Comparison of ENCODE assay signal across 17 mouse cellular contexts in the genomic region with DNA sequence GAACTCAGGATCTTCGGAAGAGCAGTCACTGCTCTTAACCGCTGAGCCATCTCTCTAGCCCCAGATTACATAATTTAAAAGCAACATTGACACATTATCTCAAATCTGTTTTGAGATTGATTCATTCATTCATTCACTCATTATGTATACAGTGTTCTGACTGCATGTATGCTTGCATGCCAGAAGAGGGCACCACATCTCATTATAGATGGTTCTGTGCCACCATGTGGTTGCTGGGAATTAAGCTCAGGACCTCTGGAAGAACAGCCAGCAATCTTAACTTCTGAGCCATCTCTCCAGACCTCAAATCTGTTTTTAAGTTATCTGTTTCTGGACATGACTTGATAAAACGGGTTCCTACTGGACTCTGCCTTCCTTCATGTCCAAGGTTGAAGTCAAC. TPM values are rescaled to one million over a fixed set of nuclear protein-coding genes. Genes with fewer than 3 reads are reported as not detected.
DNase-seq lines count a peak whose midpoint lies in the region; ATAC-seq and TF ChIP-seq lines count a peak whose summit lies in the region.
"Had no signal": no experiment of that assay in that cellular context is flagged by ENCODE, and none has a peak within 500 bp of the region (broad histone marks: within the 10 kb centered on the region; RNA-seq: fewer than 3 reads in every experiment).

No protein-coding gene starts in this region.

- no peak for DNase-seq in heart, postnatal 0 days (ENCODE audit: low spot score)
- DNase-seq in heart, postnatal 4 days: no peak
- peak; percentile 22 for DNase-seq in retina, postnatal 1 day
- no peak for DNase-seq in retina, embryonic 14.5 days (ENCODE audit: low spot score)
- DNase-seq in induced T-regulatory cell, adult 2 months (ENCODE audit: low read depth): peak; percentile 35
- DNase-seq in stomach, postnatal 0 days (ENCODE audit: low spot score): no peak
- DNase-seq in kidney, postnatal 25 days: no peak
- no peak for DNase-seq in heart, adult 9 months (ENCODE audit: low spot score in 2 of 2)
- DNase-seq: adrenal gland, postnatal 25 days; cerebellum, adult 8-10 months; gastrocnemius, postnatal 10 days; lung, postnatal 4 days; thymus, adult 18-20 months had no signal

- no peaks in the 10 kb centered on the region for H3K36me3 ChIP-seq in heart, postnatal 0 days (replicated peaks; ENCODE audit: control insufficient read depth, insufficient read depth, low read length)
- H3K36me3 ChIP-seq in stomach, postnatal 0 days (ENCODE audit: control insufficient read depth, insufficient read depth, low read length): no peaks in the 10 kb centered on the region
- H3K36me3 ChIP-seq: embryonic facial prominence, embryonic 15.5 days had no signal

- H3K4me3 ChIP-seq in heart, postnatal 0 days (ENCODE audit: low read depth, low read length): no peak overlapping the region
- no peak overlapping the region for H3K4me3 ChIP-seq in stomach, postnatal 0 days (ENCODE audit: low read depth, low read length)

- peaks cover 11% of the 10 kb centered on the region for H3K4me1 ChIP-seq in heart, postnatal 0 days (ENCODE audit: control insufficient read depth, insufficient read depth)
- H3K4me1 ChIP-seq in stomach, postnatal 0 days (replicated peaks; ENCODE audit: control insufficient read depth, insufficient read depth): 0 out of 2 replicates have a peak, but pooled peaks cover 2% of the 10 kb centered on the region

- H3K27me3 ChIP-seq in heart, postnatal 0 days (ENCODE audit: control insufficient read depth, insufficient read depth, low read length): no peaks in the 10 kb centered on the region
- H3K27me3 ChIP-seq in stomach, postnatal 0 days (ENCODE audit: control insufficient read depth, insufficient read depth, low read length): no peaks in the 10 kb centered on the region
- H3K27me3 ChIP-seq: embryonic facial prominence, embryonic 15.5 days; limb, embryonic 12.5 days had no signal

- WGBS in heart, postnatal 0 days: 95% methylated on average over 3 of the region's 3 CpGs
- 95% methylated on average over 3 of the region's 3 CpGs for WGBS in stomach, postnatal 0 days

- no peaks in the 10 kb centered on the region for H3K9me3 ChIP-seq in heart, postnatal 0 days (replicated peaks; ENCODE audit: control insufficient read depth, low read length)
- no peaks in the 10 kb centered on the region for H3K9me3 ChIP-seq in stomach, postnatal 0 days (ENCODE audit: control insufficient read depth, low read length)
- H3K9me3 ChIP-seq: embryonic facial prominence, embryonic 15.5 days; limb, embryonic 12.5 days had no signal

- H3K27ac ChIP-seq in heart, postnatal 0 days (ENCODE audit: low read depth): no peak overlapping the region
- H3K27ac ChIP-seq in stomach, postnatal 0 days (replicated peaks): no peak overlapping the region
- H3K27ac ChIP-seq: embryonic facial prominence, embryonic 15.5 days; limb, embryonic 12.5 days had no signal

- 0 out of 2 replicates have a peak, but pooled peaks have one; percentile 10 for TF ChIP-seq CTCF in heart, postnatal 0 days (IDR thresholded peaks at IDR 0.05; ENCODE audit: low read depth)
- peak; percentile 50 for TF ChIP-seq CTCF in stomach, postnatal 0 days (IDR thresholded peaks at IDR 0.05; ENCODE audit: low read depth)

- no peak for TF ChIP-seq EP300 in heart, postnatal 0 days (IDR thresholded peaks at IDR 0.05; ENCODE audit: low read depth)
- TF ChIP-seq EP300 in stomach, postnatal 0 days (optimal IDR thresholded peaks at IDR 0.05): no peak

- no peak overlapping the region for H3K9ac ChIP-seq in heart, postnatal 0 days (replicated peaks; ENCODE audit: low read depth, low read length)
- H3K9ac ChIP-seq in stomach, postnatal 0 days (ENCODE audit: low read length): no peak overlapping the region
- H3K9ac ChIP-seq: embryonic facial prominence, embryonic 15.5 days; limb, embryonic 12.5 days had no signal

- no peak for ATAC-seq in heart, postnatal 0 days (ENCODE audit: insufficient read depth, low read depth)
- ATAC-seq in stomach, postnatal 0 days (ENCODE audit: low FRiP score, low TSS enrichment): no peak

- no peak overlapping the region for H3K4me2 ChIP-seq in heart, postnatal 0 days (ENCODE audit: low read depth, low read length)
- H3K4me2 ChIP-seq in stomach, postnatal 0 days (replicated peaks; ENCODE audit: low read depth): no peak overlapping the region

RNA-seq across cellular contexts. Expression of a gene that starts 2.7 kb away (rescaled TPM):
- 48.2 and 57.0 TPM in 2 replicates for total RNA-seq in heart, postnatal 0 days (2014; rRNA removed; ENCODE audit: low replicate concordance)
- 15.2 and 17.0 TPM in 2 replicates for polyA plus RNA-seq in heart, postnatal 0 days (2015; fragmentation: Nextera tagmentation; extraction: Ambion mirVana)
- total RNA-seq in heart, postnatal 4 days (2021): 10 to 100 TPM; 59.1 to 60.3 TPM
- 13.8 and 15.1 TPM in 2 replicates for polyA plus RNA-seq in stomach, postnatal 0 days (2015; fragmentation: Nextera tagmentation; extraction: Ambion mirVana)

RNA-seq across cellular contexts. Expression of a gene that starts 10.4 kb away (rescaled TPM):
- total RNA-seq in heart, postnatal 0 days (2014; rRNA removed; ENCODE audit: low replicate concordance): not detected in 2 replicates
- not detected in 2 replicates for polyA plus RNA-seq in heart, postnatal 0 days (2015; fragmentation: Nextera tagmentation; extraction: Ambion mirVana)
- total RNA-seq in heart, postnatal 4 days (2021): not detected
- not detected in 2 replicates for polyA plus RNA-seq in stomach, postnatal 0 days (2015; fragmentation: Nextera tagmentation; extraction: Ambion mirVana)
- total RNA-seq: adrenal gland, postnatal 25 days; gastrocnemius, postnatal 10 days; layer of hippocampus, adult 18-20 months had no signal
- polyA plus RNA-seq: embryonic facial prominence, embryonic 15.5 days; limb, embryonic 12.5 days; neural tube, embryonic 11.5 days had no signal

RNA-seq across cellular contexts. Expression of a gene that starts 22.6 kb away (rescaled TPM):
- total RNA-seq in heart, postnatal 0 days (2014; rRNA removed; ENCODE audit: low replicate concordance): not detected in 2 replicates
- not detected in 2 replicates for polyA plus RNA-seq in heart, postnatal 0 days (2015; fragmentation: Nextera tagmentation; extraction: Ambion mirVana)
- not detected for total RNA-seq in heart, postnatal 4 days (2021)
- polyA plus RNA-seq in stomach, postnatal 0 days (2015; fragmentation: Nextera tagmentation; extraction: Ambion mirVana): not detected in 2 replicates
- total RNA-seq: adrenal gland, postnatal 25 days; gastrocnemius, postnatal 10 days; layer of hippocampus, adult 18-20 months had no signal
- polyA plus RNA-seq: embryonic facial prominence, embryonic 15.5 days; limb, embryonic 12.5 days; neural tube, embryonic 11.5 days had no signal

Comparison
In these comparisons a context has a peak if more than half of its experiments do, and no peak if none do; other contexts are left out.
1. DNase-seq: peak in retina, postnatal 1 day (single experiment) and induced T-regulatory cell, adult 2 months (single experiment); none in heart, postnatal 0 days (single experiment), heart, postnatal 4 days (single experiment), retina, embryonic 14.5 days (single experiment), stomach, postnatal 0 days (single experiment), kidney, postnatal 25 days (0 of 2) and heart, adult 9 months (0 of 2).